Mouse (Mus musculus) liver, embryonic 14.5 days (tissue): ENCODE measurements around the gene Bin2.

Source experiments
- CTCF ChIP-seq: IDR thresholded peaks from 2 replicates; pipeline ENCODE4 v1.5.1; 2016; ENCODE audit warnings: antibody characterized with exemption, low read depth, control low read depth
- EP300 ChIP-seq: IDR thresholded peaks from 2 replicates; pipeline ENCODE4 v1.6.1; 2016; ENCODE audit warnings: antibody characterized with exemption, low read depth

DNA sequence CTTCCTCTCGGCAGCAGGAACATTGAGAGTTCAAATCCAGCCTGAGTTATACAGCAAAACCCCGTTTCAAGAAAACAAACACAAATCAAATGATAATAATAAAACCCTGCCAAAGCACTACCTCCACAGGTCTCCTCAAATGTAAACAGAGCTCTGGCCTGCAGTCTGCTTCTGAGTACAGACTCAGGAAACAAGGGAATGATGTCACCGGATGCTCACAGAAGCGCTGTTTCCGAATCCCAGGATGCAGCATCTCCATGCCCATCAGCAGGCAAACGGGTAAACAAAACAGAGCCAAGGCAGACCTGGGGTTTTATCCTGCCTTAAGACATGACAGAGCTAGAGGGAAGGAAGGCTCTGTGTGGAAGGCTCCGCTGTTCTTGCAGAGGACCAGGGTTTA is 40.6 kb downstream of the Bin2 start:
- TF ChIP-seq CTCF (no peak), EP300 (no peak)
